Mouse (Mus musculus) liver, postnatal 0 days (tissue): ENCODE results near the gene Als2cl. TPM values are rescaled to one million over a fixed set of nuclear protein-coding genes. Genes with fewer than 3 reads are reported as not detected.

ENCODE experiments used
- ATAC-seq: fragments of 200-750 bp; cut with Nextera tagmentation; 2 replicates; pipeline ENCODE4 v1.8.0; 2017; ENCODE audit warnings: mild to moderate bottlenecking, moderate library complexity
- DNase-seq: peaks from one replicate; pipeline ENCODE4 v3.0.0-alpha.2; 2016
- H3K27ac ChIP-seq: fragments of 300-500 bp; sonication (generic); 2 replicates; pipeline ENCODE4 v1.5.1; 2014; ENCODE audit warnings: antibody characterized with exemption, moderate library complexity, mild to moderate bottlenecking, low read depth
- H3K27me3 ChIP-seq: fragments of 300-500 bp; sonication (generic); 2 replicates; pipeline ENCODE4 v1.6.1; 2014; ENCODE audit warnings: low read length, control low read depth, mixed read lengths; ENCODE audit not compliant: insufficient read depth
- H3K36me3 ChIP-seq: fragments of 300-500 bp; sonication (generic); replicated peaks from 2 replicates; pipeline ENCODE4 v1.6.1; 2014; ENCODE audit warnings: mild to moderate bottlenecking, control low read depth, low read length, moderate library complexity, mixed read lengths; ENCODE audit not compliant: insufficient read depth
- H3K4me1 ChIP-seq: fragments of 300-500 bp; sonication (generic); 2 replicates; pipeline ENCODE4 v1.6.1; 2014; ENCODE audit warnings: antibody characterized with exemption, mild to moderate bottlenecking, control low read depth; ENCODE audit not compliant: insufficient read depth
- H3K4me2 ChIP-seq: fragments of 300-500 bp; sonication (generic); 2 replicates; pipeline ENCODE4 v1.6.1; 2014; ENCODE audit warnings: low read depth, mild to moderate bottlenecking, low read length, moderate library complexity, mixed read lengths
- H3K4me3 ChIP-seq: fragments of 300-500 bp; sonication (generic); 2 replicates; pipeline ENCODE4 v1.5.1; 2014; ENCODE audit warnings: low read depth, low read length
- H3K9ac ChIP-seq: fragments of 300-500 bp; sonication (generic); replicated peaks from 2 replicates; pipeline ENCODE4 v1.6.1; 2014; ENCODE audit warnings: mild to moderate bottlenecking, moderate library complexity
- H3K9me3 ChIP-seq: fragments of 300-500 bp; sonication (generic); 2 replicates; pipeline ENCODE4 v1.6.1; 2016; ENCODE audit warnings: mild to moderate bottlenecking, control low read depth, low read length, mixed read lengths
- CTCF ChIP-seq: sonication (generic); IDR thresholded peaks from 2 replicates; pipeline ENCODE4 v1.5.1; 2016; ENCODE audit warnings: antibody characterized with exemption, low read depth
- EP300 ChIP-seq: IDR thresholded peaks from 2 replicates; pipeline ENCODE4 v1.6.1; 2016; ENCODE audit warnings: antibody characterized with exemption, low read depth, mild to moderate bottlenecking
- WGBS: fragments of 180-500 bp; shearing (Covaris S2); extraction: QIAGEN DNeasy Blood & Tissue Kit; methylation state at CpG from one replicate; pipeline ENCODE4 v1.1.7; 2014; ENCODE audit not compliant: insufficient replicate concordance; 5-methylcytosine and 5-hydroxymethylcytosine counted together
- polyA plus RNA-seq: library from polyadenylated mRNA; unstranded; fragments of >200 nt; fragmentation: Nextera tagmentation; extraction: Ambion mirVana; gene quantifications from 2 replicates; pipeline ENCODE4 v1.2.1, GENCODE M21; 2015

Als2cl gene
- polyA plus RNA-seq, 1 experiment from 2014 or later = 2.2 TPM

DNA sequence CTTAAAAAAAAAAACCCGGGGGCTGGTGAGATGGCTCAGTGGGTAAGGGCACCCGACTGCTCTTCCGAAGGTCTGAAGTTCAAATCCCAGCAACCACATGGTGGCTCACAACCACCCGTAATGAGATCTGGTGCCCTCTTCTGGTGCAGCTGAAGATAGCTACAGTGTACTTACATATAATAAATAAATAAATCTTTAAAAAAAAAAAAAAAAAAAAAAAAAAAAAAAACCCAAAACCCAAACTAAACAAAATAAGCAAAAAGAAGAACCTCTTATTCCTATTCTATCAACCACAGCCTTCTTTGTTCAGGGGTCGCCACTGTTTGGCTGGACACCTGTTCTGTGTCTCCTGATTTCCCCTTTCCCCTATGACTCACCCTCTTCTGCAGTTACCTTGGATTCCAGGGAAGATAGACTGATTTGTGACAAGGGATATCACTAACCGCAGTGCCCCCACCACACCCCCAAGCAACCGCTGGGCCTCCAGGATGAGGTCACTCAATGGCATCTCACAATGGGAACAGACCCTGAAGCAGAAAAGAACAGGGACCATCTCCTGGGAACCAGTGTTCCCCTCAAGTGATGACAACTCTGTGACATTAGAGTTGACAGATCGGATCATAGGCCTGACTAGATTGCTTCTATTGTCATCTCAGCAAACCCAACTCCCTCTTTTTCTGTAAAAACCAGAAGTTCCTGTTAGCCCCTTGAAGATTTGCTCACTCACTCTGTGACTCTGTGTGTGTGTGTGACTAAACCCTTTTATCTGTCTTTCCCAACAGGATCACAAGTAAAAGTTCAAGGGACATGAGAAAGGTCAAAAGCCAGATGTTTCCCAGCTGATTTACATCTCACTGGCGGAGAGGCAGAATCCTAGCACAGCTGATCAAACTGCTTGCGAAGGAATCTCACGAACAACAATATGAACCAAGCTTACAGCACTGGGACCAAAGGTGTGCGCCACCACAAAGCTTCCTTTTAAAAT is 58.1 kb downstream of the Als2cl start:
- Histone ChIP-seq H3K36me3 (no peaks in the 10 kb centered on the region), H3K4me3 (no peak overlapping the region), H3K9me3 (no peaks in the 10 kb centered on the region), H3K4me1 (no peaks in the 10 kb centered on the region), H3K9ac (no peak overlapping the region), H3K4me2 (no peak overlapping the region), H3K27me3 (no peaks in the 10 kb centered on the region), H3K27ac (no peak overlapping the region)
- no peak for TF ChIP-seq CTCF
- no peak for DNase-seq
- 62% methylated on average over 12 of the region's 12 CpGs for WGBS
- ATAC-seq = no peak

DNA sequence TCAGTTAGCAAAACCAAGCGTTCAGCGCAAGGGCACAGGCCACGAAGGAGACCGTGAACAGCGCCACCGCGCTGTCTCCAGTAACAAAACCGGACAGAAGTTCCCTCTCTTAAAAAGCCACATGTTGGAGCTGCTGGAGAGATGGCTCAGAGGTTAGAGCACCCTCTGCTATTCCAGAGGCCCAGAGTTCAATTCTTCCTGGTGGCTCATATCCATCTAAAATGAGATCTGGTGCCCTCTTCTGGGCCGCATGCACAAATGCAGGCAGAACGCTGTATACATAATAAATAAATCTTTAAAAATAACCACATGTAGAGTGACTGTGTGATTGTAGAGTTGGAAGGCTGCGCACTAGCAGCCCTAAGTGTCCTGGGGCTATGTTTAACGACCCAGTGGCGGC is 64.6 kb downstream of the Als2cl start:
- TF ChIP-seq CTCF (peak; percentile 57), EP300 (no peak)
- H3K27me3 ChIP-seq = peaks cover 23% of the 10 kb centered on the region
- ATAC-seq = no peak

DNA sequence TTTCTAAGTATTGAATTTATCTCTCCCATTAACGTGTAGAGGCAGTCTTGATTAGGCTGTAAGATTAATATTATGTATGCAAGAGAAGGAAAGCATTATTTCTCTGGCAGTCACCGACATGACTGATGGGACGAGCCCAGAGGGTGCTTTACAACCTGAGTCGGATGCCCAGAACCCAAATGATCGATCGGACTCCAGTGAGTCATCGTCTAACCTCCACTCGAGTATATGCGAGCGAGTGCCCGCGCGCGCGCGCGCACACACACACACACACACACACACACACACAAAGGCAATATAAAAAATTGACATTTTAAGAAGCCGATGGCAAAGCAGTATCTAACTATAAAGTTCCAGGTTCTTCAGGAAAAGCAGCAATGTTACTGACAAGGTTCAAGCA is 65.7 kb downstream of the Als2cl start:
- Histone ChIP-seq H3K27me3 (peaks cover 23% of the 10 kb centered on the region), H3K9me3 (no peaks in the 10 kb centered on the region), H3K4me2 (no peak overlapping the region), H3K4me1 (no peaks in the 10 kb centered on the region), H3K27ac (no peak overlapping the region), H3K4me3 (no peak overlapping the region), H3K9ac (no peak overlapping the region), H3K36me3 (no peaks in the 10 kb centered on the region)
- 21% methylated on average over 18 of the region's 18 CpGs for WGBS
- DNase-seq = no peak
- no peak for ATAC-seq
- no peak for TF ChIP-seq CTCF

More for the DNA sequence above, 64.6 kb downstream of the Als2cl start:
- no peaks in the 10 kb centered on the region for H3K4me1 ChIP-seq
- H3K9me3 ChIP-seq = no peaks in the 10 kb centered on the region
- 38% methylated on average over 13 of the region's 13 CpGs for WGBS
- no peak for DNase-seq
- H3K4me3 ChIP-seq = no peak overlapping the region
- no peaks in the 10 kb centered on the region for H3K36me3 ChIP-seq
- no peak overlapping the region for H3K27ac ChIP-seq
- H3K4me2 ChIP-seq = no peak overlapping the region
- H3K9ac ChIP-seq = no peak overlapping the region

DNA sequence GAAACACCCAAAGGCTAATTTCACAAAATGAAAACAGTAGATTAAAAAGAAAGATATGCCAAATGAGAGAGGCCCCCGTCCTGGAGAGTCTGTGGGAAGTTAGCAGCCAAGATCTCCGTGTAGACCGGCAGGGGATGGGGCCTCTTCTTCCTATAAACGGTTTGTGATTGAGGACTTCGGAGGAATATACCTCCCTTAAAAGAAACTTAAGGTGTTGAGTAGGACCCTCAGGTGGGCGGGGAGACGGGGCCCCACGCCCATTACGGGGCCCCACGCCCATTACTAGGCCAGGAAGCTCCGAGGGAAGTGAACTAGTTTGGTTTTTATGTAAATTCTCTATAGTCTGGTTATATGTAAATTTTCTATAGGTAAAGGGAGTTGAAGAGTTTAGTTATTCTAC is 66.3 kb downstream of the Als2cl start, which contains the start of gene Tdgf1:
Gene Tdgf1, minus strand, starts transcription at position 233 of the 400 bp plus-strand sequence.
- 21% methylated on average over 11 of the region's 11 CpGs for WGBS
- no peak for DNase-seq
- TF ChIP-seq EP300 (no peak), CTCF (no peak)

DNA sequence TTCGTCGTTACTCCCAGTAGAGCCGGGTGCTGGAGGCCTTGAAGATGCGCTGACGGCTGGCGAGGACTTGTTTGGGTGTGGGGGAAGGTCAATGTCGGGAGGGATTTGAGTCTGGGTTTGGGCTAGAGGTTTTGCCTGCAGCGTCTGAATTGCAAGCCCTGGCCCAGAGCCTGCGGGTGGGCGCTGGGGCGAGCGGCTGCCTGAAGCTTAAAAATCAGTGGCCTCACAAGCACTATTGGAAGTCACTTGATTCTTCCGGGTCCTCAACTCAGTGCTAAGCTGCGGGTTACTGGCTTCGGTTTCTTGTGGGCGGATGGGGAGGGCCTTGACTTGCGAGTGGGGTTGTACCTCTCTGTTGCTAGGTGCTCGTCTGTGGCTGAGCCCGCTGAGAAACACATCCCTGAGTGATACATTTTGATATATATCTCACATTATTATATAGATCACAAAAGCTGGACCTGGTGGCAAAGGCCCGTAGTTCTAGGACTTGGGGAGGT is 66.9 kb downstream of the Als2cl start:
- Histone ChIP-seq H3K4me1 (no peaks in the 10 kb centered on the region), H3K27ac (no peak overlapping the region), H3K9ac (no peak overlapping the region), H3K27me3 (peaks cover 23% of the 10 kb centered on the region), H3K4me2 (no peak overlapping the region), H3K9me3 (no peaks in the 10 kb centered on the region), H3K36me3 (no peaks in the 10 kb centered on the region), H3K4me3 (no peak overlapping the region)
- 30% methylated on average over 20 of the region's 20 CpGs for WGBS
- DNase-seq (no peak), ATAC-seq (no peak)
- TF ChIP-seq EP300 = no peak
- no peak for TF ChIP-seq CTCF

More for the DNA sequence above, 66.3 kb downstream of the Als2cl start, which contains the start of gene Tdgf1:
- Histone ChIP-seq H3K4me3 (no peak within 1 kb of the TSS), H3K36me3 (no peaks in the 10 kb centered on the region), H3K9me3 (no peaks in the 10 kb centered on the region), H3K9ac (no peak within 1 kb of the TSS), H3K4me1 (no peaks in the 10 kb centered on the region), H3K27ac (no peak within 1 kb of the TSS), H3K4me2 (no peak within 1 kb of the TSS), H3K27me3 (peaks cover 23% of the 10 kb centered on the region)
- ATAC-seq = no peak

DNA sequence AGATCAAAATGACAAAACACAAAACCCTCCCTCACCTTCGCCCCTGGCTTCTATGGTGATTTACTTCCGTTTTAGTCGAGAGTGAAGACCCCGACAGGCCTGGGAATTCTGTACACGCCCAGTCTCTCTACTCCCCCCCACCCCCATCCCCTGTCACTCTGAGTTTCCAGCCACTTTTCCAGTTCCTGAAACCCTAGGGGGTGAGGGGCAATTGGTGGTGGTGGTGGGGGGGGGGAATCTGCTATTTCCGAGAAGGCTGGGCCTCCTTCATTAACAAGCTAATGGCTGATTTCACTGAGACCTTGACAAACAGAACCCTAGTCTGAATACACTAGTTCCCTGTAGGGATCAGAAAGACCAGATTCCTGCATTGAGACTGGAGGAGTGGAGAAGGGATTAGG is 67.6 kb downstream of the Als2cl start:
- H3K9me3 ChIP-seq = no peaks in the 10 kb centered on the region
- H3K36me3 ChIP-seq = no peaks in the 10 kb centered on the region
- WGBS = 46% methylated on average over 6 of the region's 6 CpGs
- no peak overlapping the region for H3K9ac ChIP-seq
- DNase-seq = no peak
- H3K4me3 ChIP-seq = no peak overlapping the region
- ATAC-seq = no peak
- no peaks in the 10 kb centered on the region for H3K4me1 ChIP-seq
- no peak overlapping the region for H3K27ac ChIP-seq
- H3K4me2 ChIP-seq = no peak overlapping the region
- no peak for TF ChIP-seq CTCF
- no peak for TF ChIP-seq EP300
- H3K27me3 ChIP-seq = peaks cover 23% of the 10 kb centered on the region
